Mouse (Mus musculus) limb, embryonic 11.5 days (tissue): ENCODE data around the gene Asxl1. TPM values are rescaled to one million over a fixed set of nuclear protein-coding genes. Genes with fewer than 3 reads are reported as not detected.

Experiments used
- ATAC-seq: fragments of 200-750 bp; cut with Nextera tagmentation; 2 replicates; pipeline ENCODE4 v1.8.0; 2017; ENCODE audit warnings: low read depth; ENCODE audit not compliant: insufficient number of reproducible peaks, low FRiP score, low TSS enrichment
- DNase-seq: peaks from one replicate; pipeline ENCODE4 v3.0.0-alpha.2; 2015; ENCODE audit warnings: low spot score
- H3K27ac ChIP-seq: fragments of 300-500 bp; sonication (generic); replicated peaks from 2 replicates; pipeline ENCODE4 v1.5.1; 2014; ENCODE audit warnings: low read depth, mild to moderate bottlenecking, low read length
- H3K27me3 ChIP-seq: fragments of 300-500 bp; sonication (generic); 2 replicates; pipeline ENCODE4 v1.6.1; 2014; ENCODE audit warnings: mild to moderate bottlenecking, low read length, mixed read lengths; ENCODE audit not compliant: control insufficient read depth, insufficient read depth
- H3K36me3 ChIP-seq: fragments of 300-500 bp; sonication (generic); 2 replicates; pipeline ENCODE4 v1.6.1; 2014; ENCODE audit warnings: mild to moderate bottlenecking, low read length, moderate library complexity, mixed read lengths; ENCODE audit not compliant: control insufficient read depth, insufficient read depth
- H3K4me1 ChIP-seq: fragments of 300-500 bp; sonication (generic); 2 replicates; pipeline ENCODE4 v1.6.1; 2014; ENCODE audit warnings: low read length, mixed read lengths; ENCODE audit not compliant: control insufficient read depth, insufficient read depth
- H3K4me2 ChIP-seq: fragments of 300-500 bp; sonication (generic); 2 replicates; pipeline ENCODE4 v1.6.1; 2014; ENCODE audit warnings: low read depth, mild to moderate bottlenecking, moderate library complexity; ENCODE audit not compliant: severe bottlenecking
- H3K4me3 ChIP-seq: fragments of 300-500 bp; sonication (generic); 2 replicates; pipeline ENCODE4 v1.5.1; 2014; ENCODE audit warnings: low read depth, low read length
- H3K9ac ChIP-seq: fragments of 300-500 bp; sonication (generic); 2 replicates; pipeline ENCODE4 v1.6.1; 2014; ENCODE audit warnings: mild to moderate bottlenecking, low read length
- H3K9me3 ChIP-seq: fragments of 300-500 bp; sonication (generic); 2 replicates; pipeline ENCODE4 v1.6.1; 2016; ENCODE audit warnings: low read length; ENCODE audit not compliant: control insufficient read depth
- WGBS: fragments of 180-500 bp; shearing (Covaris S2); extraction: QIAGEN DNeasy Blood & Tissue Kit; methylation state at CpG from one replicate; pipeline ENCODE4 v1.1.7; 2014; 5-methylcytosine and 5-hydroxymethylcytosine counted together
- polyA plus RNA-seq: library from polyadenylated mRNA; unstranded; fragments of >200 nt; fragmentation: Nextera tagmentation; extraction: Ambion mirVana; gene quantifications from 2 replicates; pipeline ENCODE4 v1.2.1, GENCODE M21; 2014

The Asxl1 gene
- polyA plus RNA-seq, 1 experiment from 2014 or later, result 24.0 TPM

- 97% methylated on average over 1 of the region's 1 CpGs for WGBS
- H3K36me3 ChIP-seq, result peaks cover 5% of the 10 kb centered on the region; the same call in 1 of the 2 replicates
- no peak for ATAC-seq
Observed at GRCm38 (mm10) chr2:153380479-153380878, 34.9 kb downstream of the Asxl1 start.

DNA sequence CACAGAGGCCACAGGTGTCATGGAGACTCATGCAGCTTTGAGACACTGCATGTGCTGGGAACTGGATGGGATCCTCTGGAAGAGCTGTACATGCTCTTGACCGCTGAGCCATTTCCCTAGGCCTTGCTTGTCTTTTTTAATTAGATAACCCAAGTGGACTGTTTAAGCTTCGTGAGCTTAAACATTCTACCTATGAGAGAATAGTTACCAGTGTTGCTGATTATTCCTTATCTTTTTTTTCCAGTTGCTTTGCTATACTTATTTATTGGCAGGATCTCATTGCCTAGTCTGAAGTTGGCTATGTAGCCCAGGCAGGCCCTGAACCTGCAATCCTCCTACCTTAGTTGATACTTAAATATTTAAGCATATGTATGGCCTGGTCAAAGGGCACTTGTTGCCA lies 44.2 kb downstream of the Asxl1 start:
- Histone ChIP-seq H3K27me3 (no peaks in the 10 kb centered on the region), H3K9ac (no peak overlapping the region), H3K36me3 (peaks cover 26% of the 10 kb centered on the region), H3K4me1 (no peaks in the 10 kb centered on the region), H3K4me2 (no peak overlapping the region), H3K27ac (no peak overlapping the region), H3K9me3 (no peaks in the 10 kb centered on the region), H3K4me3 (no peak overlapping the region)
- WGBS, result 94% methylated on average over 2 of the region's 2 CpGs
- DNase-seq, result no peak
- no peak for ATAC-seq

More at GRCm38 (mm10) chr2:153380479-153380878, 34.9 kb downstream of the Asxl1 start:
- Histone ChIP-seq H3K9me3 (no peaks in the 10 kb centered on the region), H3K4me1 (no peaks in the 10 kb centered on the region), H3K4me3 (no peak overlapping the region), H3K27me3 (no peaks in the 10 kb centered on the region), H3K9ac (no peak overlapping the region), H3K4me2 (no peak overlapping the region), H3K27ac (no peak overlapping the region)
- DNase-seq, result no peak

DNA sequence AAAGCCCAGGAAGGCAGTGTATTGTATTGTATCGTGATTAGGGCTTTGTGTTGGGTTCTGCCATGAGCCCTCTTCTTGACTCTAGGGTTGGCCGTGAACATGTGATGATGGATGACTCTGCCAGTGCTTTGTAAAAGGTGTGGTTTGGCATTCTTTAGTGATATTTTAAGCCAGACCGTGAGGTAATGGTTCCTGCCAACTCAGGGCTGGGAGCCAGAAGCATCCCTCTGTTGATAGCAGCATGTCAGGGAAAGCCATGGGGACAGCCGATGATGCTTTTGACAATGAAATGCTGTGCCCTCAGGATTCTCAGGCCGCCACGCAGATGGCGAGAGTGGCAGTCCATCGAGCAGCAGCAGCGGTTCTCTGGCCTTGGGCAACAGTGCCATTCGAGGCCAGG lies 47.4 kb downstream of the Asxl1 start:
- no peaks in the 10 kb centered on the region for H3K9me3 ChIP-seq
- no peak overlapping the region for H3K4me3 ChIP-seq
- no peak overlapping the region for H3K9ac ChIP-seq
- H3K27me3 ChIP-seq, result no peaks in the 10 kb centered on the region
- no peak overlapping the region for H3K4me2 ChIP-seq
- no peak overlapping the region for H3K27ac ChIP-seq
- WGBS, result 97% methylated on average over 10 of the region's 10 CpGs
- peaks cover 43% of the 10 kb centered on the region for H3K36me3 ChIP-seq
- no peaks in the 10 kb centered on the region for H3K4me1 ChIP-seq
- ATAC-seq (no peak), DNase-seq (no peak)

DNA sequence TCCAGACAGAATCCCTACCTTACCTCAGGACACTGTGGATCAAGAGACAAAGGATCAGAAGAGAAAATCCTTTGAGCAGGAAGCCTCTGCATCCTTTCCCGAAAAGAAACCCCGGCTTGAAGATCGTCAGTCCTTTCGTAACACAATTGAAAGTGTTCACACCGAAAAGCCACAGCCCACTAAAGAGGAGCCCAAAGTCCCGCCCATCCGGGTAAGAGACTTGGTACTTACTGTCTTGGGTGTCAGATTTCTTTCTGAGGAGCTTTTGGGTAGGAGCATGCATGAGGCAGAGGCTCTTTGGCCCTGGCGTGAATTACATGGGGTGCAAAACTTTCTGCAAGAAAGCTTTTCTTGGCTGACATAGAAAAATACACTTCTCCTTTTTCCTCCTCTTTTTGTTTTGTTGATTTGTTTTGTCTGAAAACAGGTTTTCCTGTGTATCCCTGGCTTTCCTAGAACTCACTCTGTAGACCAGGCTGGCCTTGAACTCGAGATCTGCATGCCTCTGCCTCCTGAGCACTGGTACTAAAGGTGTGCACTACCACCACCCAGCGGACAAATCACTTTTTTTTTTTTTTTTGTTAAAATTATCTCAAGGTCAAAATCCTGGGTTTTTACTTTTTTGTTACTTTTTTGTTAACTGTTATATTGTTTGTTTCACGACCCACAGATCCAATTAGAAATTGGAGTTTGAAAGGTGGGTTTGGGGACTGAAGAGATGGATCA lies 52.3 kb downstream of the Asxl1 start:
- no peak for DNase-seq
- Histone ChIP-seq H3K4me1 (no peaks in the 10 kb centered on the region), H3K27me3 (no peaks in the 10 kb centered on the region), H3K9me3 (no peaks in the 10 kb centered on the region), H3K4me2 (no peak overlapping the region), H3K4me3 (no peak overlapping the region), H3K36me3 (peaks cover 62% of the 10 kb centered on the region), H3K9ac (no peak overlapping the region), H3K27ac (no peak overlapping the region)
- no peak for ATAC-seq
- WGBS, result 89% methylated on average over 11 of the region's 11 CpGs

DNA sequence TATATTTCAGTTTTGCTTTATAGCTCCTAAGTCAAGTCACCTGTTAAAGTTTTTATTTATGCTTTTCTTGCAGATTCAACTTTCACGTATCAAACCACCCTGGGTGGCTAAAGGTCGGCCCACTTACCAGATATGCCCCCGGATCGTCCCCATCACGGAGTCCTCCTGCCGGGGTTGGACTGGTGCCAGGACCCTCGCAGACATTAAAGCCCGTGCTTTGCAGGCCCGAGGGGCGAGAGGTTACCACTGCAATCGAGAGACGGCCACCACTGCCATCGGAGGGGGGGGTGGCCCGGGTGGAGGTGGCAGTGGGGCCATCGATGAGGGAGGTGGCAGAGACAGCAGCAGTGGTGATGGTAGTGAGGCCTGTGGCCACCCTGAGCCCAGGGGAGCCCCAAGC lies 53.5 kb downstream of the Asxl1 start:
- 92% methylated on average over 15 of the region's 15 CpGs for WGBS
- Histone ChIP-seq H3K9me3 (no peaks in the 10 kb centered on the region), H3K36me3 (peaks cover 51% of the 10 kb centered on the region), H3K4me3 (no peak overlapping the region), H3K27ac (no peak overlapping the region), H3K9ac (no peak overlapping the region), H3K4me2 (no peak overlapping the region), H3K27me3 (no peaks in the 10 kb centered on the region), H3K4me1 (no peaks in the 10 kb centered on the region)
- ATAC-seq, result no peak
- DNase-seq, result no peak

DNA sequence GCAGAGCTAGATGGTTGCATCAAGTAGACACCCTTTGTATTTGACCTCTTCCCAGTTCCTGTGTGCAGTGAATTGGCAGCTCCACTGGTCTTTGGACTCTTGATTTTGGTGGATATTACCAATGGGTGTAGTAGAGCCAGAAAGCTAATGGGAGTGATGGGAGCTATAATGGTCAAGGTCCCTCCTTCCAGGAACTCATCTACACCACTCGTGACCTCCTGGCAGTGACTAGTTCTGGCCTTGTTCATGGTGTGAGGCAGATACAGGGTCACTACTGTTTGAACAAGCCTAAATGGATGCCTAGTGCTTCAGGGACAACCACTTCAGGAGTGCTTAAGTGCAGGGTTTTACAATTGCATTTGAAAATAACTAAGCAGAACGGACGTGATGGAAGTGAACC lies 58.4 kb downstream of the Asxl1 start:
- DNase-seq (no peak), ATAC-seq (no peak)
- Histone ChIP-seq H3K27me3 (no peaks in the 10 kb centered on the region), H3K27ac (no peak overlapping the region), H3K9me3 (no peaks in the 10 kb centered on the region), H3K4me3 (no peak overlapping the region), H3K4me1 (no peaks in the 10 kb centered on the region), H3K4me2 (no peak overlapping the region), H3K9ac (no peak overlapping the region), H3K36me3 (peaks cover 30% of the 10 kb centered on the region)
- WGBS, result 90% methylated on average over 3 of the region's 3 CpGs

GRCm38 (mm10) chr2:153404882-153405281 lies 59.3 kb downstream of the Asxl1 start:
- H3K4me1 ChIP-seq, result no peaks in the 10 kb centered on the region
- H3K4me2 ChIP-seq, result no peak overlapping the region
- no peak overlapping the region for H3K27ac ChIP-seq
- DNase-seq, result no peak
- no peak for ATAC-seq
- 92% methylated on average over 3 of the region's 3 CpGs for WGBS
- no peaks in the 10 kb centered on the region for H3K27me3 ChIP-seq
- no peak overlapping the region for H3K9ac ChIP-seq
- no peak overlapping the region for H3K4me3 ChIP-seq
- H3K9me3 ChIP-seq, result no peaks in the 10 kb centered on the region
- H3K36me3 ChIP-seq, result peaks cover 22% of the 10 kb centered on the region

DNA sequence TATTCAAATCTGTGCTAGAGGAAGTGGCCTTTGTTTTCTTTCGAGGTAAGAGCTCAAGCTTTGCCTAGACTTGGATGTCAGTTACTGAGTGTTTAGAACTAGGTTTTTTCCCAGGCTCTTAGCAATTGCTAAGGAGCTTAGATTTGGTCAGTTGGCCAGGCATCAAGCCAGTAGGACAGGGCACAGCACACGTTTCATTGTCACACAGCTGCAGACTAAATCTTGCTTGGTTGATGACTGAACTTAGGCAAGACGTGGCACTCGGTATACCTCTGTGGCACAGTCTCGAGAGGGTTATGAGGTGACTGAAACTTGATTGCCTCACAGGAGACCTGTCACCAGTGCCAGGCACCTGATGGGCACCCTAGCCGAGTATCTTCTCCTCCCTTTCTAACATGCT lies 61.3 kb downstream of the Asxl1 start:
- DNase-seq (no peak), ATAC-seq (no peak)
- no peak overlapping the region for H3K4me2 ChIP-seq
- peaks cover 18% of the 10 kb centered on the region for H3K36me3 ChIP-seq
- no peak overlapping the region for H3K9ac ChIP-seq
- H3K27me3 ChIP-seq, result no peaks in the 10 kb centered on the region
- H3K27ac ChIP-seq, result no peak overlapping the region
- 81% methylated on average over 6 of the region's 6 CpGs for WGBS
- H3K9me3 ChIP-seq, result no peaks in the 10 kb centered on the region
- H3K4me3 ChIP-seq, result no peak overlapping the region
- no peaks in the 10 kb centered on the region for H3K4me1 ChIP-seq

DNA sequence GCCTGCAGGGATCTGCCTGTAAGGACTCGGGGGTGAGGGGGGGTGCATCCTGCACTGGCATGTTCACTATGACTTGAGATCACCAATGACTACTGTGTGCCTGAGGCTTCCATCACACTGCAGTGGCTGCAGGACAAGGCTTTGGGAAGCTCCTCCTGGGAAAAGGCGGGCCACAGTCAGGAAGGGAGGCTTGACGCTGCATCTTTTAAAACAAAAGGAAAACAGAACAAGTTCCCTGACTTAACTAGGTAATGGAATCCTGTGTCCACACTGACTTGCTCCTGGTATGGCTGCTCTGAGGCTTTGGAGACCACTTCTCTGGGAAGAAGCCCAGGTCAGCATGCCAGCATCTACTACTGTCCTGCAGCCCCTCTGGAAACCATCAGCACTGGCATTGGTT lies 63.3 kb downstream of the Asxl1 start:
- 78% methylated on average over 3 of the region's 3 CpGs for WGBS
- Histone ChIP-seq H3K4me2 (no peak overlapping the region), H3K4me1 (no peaks in the 10 kb centered on the region), H3K4me3 (no peak overlapping the region), H3K9me3 (no peaks in the 10 kb centered on the region), H3K27me3 (no peaks in the 10 kb centered on the region), H3K36me3 (peaks cover 14% of the 10 kb centered on the region), H3K27ac (no peak overlapping the region), H3K9ac (no peak overlapping the region)
- ATAC-seq (no peak), DNase-seq (no peak)
